Mouse (Mus musculus): Measurements from ENCODE around the gene Prr22. TPM values are rescaled to one million over a fixed set of nuclear protein-coding genes. Genes with fewer than 3 reads are reported as not detected.

Prr22 gene
- polyA plus RNA-seq, 1 experiment from 2014 or later, result 0.25 TPM

DNA sequence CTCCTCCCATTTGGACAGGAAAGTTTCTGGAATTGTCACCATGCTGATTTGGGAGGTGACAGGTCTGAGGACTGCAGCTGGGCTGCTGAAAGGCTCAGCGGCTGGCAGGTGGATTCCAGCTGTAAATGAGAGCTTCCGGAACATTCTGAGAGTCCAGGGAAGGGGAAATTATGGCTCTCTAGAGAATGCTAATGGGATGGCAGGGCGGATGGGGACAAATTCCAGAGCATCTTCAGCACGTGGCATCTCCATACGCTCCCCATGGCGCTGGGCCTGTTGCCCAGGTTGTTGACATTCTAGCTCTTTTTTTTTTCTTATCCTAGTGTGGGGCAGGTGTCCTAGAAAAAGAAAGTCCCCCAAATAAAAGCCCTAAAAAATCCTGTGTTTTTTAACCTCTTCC is 40.9 kb upstream of the Prr22 start:
- 0 out of 2 replicates have a peak, but pooled peaks cover under 1% of the 10 kb centered on the region for H3K36me3 ChIP-seq (ENCODE audit: control insufficient read depth, insufficient read depth)
- no peak overlapping the region for H3K27ac ChIP-seq (ENCODE audit: low read depth, low read length)
- H3K27me3 ChIP-seq (replicated peaks; ENCODE audit: control insufficient read depth, insufficient read depth, low read length), result no peaks in the 10 kb centered on the region
- WGBS, result 48% methylated on average over 6 of the region's 6 CpGs
- no peak for TF ChIP-seq CTCF (IDR thresholded peaks at IDR 0.05; ENCODE audit: low read depth)
- no peak overlapping the region for H3K4me3 ChIP-seq (ENCODE audit: low read depth, low read length)
- H3K9ac ChIP-seq (ENCODE audit: low read depth, low read length), result no peak overlapping the region
- H3K9me3 ChIP-seq (ENCODE audit: control insufficient read depth), result no peaks in the 10 kb centered on the region
- peaks cover 9% of the 10 kb centered on the region for H3K4me1 ChIP-seq (replicated peaks; ENCODE audit: control insufficient read depth, insufficient read depth, low read length)
- H3K4me2 ChIP-seq (replicated peaks; ENCODE audit: low read depth), result no peak overlapping the region
- no peak for ATAC-seq

DNA sequence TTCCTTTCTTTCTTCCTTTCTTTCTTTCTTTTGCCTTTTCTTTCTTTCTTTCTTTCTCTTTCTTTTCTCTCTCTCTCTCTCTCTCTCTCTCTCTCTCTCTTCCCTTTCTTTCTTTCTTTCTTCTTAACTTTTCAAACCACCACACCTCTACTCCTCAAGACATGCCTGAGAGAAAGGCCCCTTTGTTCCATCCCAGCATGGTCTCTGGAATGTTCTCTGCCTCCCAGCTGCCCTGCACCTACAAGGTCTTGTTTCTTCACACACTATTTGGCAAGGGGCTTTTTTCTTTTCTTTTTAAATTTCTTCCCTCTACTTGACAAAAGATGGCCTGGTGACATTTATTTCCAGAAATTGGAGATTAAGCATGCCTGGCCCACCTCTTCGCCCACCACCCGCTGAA is 40.4 kb upstream of the Prr22 start:
- TF ChIP-seq CTCF (IDR thresholded peaks at IDR 0.05; ENCODE audit: low read depth), result no peak
- Histone ChIP-seq H3K4me1 (replicated peaks; ENCODE audit: control insufficient read depth, insufficient read depth, low read length) (peaks cover 9% of the 10 kb centered on the region), H3K4me2 (replicated peaks; ENCODE audit: low read depth) (no peak overlapping the region), H3K27ac (ENCODE audit: low read depth, low read length) (no peak overlapping the region), H3K4me3 (ENCODE audit: low read depth, low read length) (no peak overlapping the region), H3K36me3 (ENCODE audit: control insufficient read depth, insufficient read depth) (no peaks in the 10 kb centered on the region), H3K9me3 (ENCODE audit: control insufficient read depth) (no peaks in the 10 kb centered on the region), H3K9ac (ENCODE audit: low read depth, low read length) (no peak overlapping the region), H3K27me3 (replicated peaks; ENCODE audit: control insufficient read depth, insufficient read depth, low read length) (no peaks in the 10 kb centered on the region)
- no peak for ATAC-seq
- 86% methylated on average over 2 of the region's 2 CpGs for WGBS

GRCm38 (mm10) chr17:56736534-56736933 is 33.5 kb upstream of the Prr22 start:
- Histone ChIP-seq H3K4me1 (replicated peaks; ENCODE audit: control insufficient read depth, insufficient read depth, low read length) (no peaks in the 10 kb centered on the region), H3K4me2 (replicated peaks; ENCODE audit: low read depth) (no peak overlapping the region), H3K9me3 (ENCODE audit: control insufficient read depth) (no peaks in the 10 kb centered on the region), H3K27ac (ENCODE audit: low read depth, low read length) (no peak overlapping the region), H3K4me3 (ENCODE audit: low read depth, low read length) (no peak overlapping the region), H3K27me3 (replicated peaks; ENCODE audit: control insufficient read depth, insufficient read depth, low read length) (no peaks in the 10 kb centered on the region; the same call in 1 of the 2 replicates), H3K9ac (ENCODE audit: low read depth, low read length) (no peak overlapping the region), H3K36me3 (ENCODE audit: control insufficient read depth, insufficient read depth) (no peaks in the 10 kb centered on the region)
- TF ChIP-seq CTCF (IDR thresholded peaks at IDR 0.05; ENCODE audit: low read depth), result peak; percentile 50
- no peak for ATAC-seq
- WGBS, result 46% methylated on average over 8 of the region's 8 CpGs

DNA sequence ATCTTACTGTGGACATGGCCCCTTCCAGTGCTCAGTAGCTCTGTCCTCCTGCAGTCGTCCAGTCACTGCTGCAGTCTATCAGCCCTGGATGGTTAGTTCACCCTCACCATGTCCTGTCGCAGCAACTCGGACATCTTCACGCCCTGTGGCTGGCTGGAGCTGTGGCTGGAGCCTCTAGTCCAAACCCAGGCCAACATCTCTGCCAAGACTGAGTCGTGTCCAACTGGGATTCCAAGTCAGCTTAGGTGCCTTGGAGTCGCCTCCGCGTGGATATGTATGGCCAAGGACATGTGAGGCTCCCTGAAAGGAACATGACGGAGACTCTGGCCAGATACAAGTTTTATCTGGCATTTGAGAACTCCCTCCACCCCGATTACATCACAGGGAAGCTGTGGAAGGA is 31.8 kb upstream of the Prr22 start:
- Histone ChIP-seq H3K4me1 (replicated peaks; ENCODE audit: control insufficient read depth, insufficient read depth, low read length) (no peaks in the 10 kb centered on the region), H3K9ac (ENCODE audit: low read depth, low read length) (no peak overlapping the region), H3K36me3 (ENCODE audit: control insufficient read depth, insufficient read depth) (no peaks in the 10 kb centered on the region), H3K27me3 (replicated peaks; ENCODE audit: control insufficient read depth, insufficient read depth, low read length) (no peaks in the 10 kb centered on the region; the same call in 1 of the 2 replicates), H3K4me3 (ENCODE audit: low read depth, low read length) (no peak overlapping the region), H3K27ac (ENCODE audit: low read depth, low read length) (no peak overlapping the region), H3K4me2 (replicated peaks; ENCODE audit: low read depth) (no peak overlapping the region), H3K9me3 (ENCODE audit: control insufficient read depth) (no peaks in the 10 kb centered on the region)
- no peak for ATAC-seq
- 78% methylated on average over 10 of the region's 10 CpGs for WGBS
- no peak for TF ChIP-seq CTCF (IDR thresholded peaks at IDR 0.05; ENCODE audit: low read depth)

GRCm38 (mm10) chr17:56740118-56740787 is 29.8 kb upstream of the Prr22 start:
- Histone ChIP-seq H3K4me1 (replicated peaks; ENCODE audit: control insufficient read depth, insufficient read depth, low read length) (no peaks in the 10 kb centered on the region), H3K36me3 (ENCODE audit: control insufficient read depth, insufficient read depth) (no peaks in the 10 kb centered on the region), H3K9ac (ENCODE audit: low read depth, low read length) (no peak overlapping the region), H3K27ac (ENCODE audit: low read depth, low read length) (no peak overlapping the region), H3K27me3 (replicated peaks; ENCODE audit: control insufficient read depth, insufficient read depth, low read length) (no peaks in the 10 kb centered on the region; the same call in 1 of the 2 replicates), H3K4me2 (replicated peaks; ENCODE audit: low read depth) (no peak overlapping the region), H3K4me3 (ENCODE audit: low read depth, low read length) (no peak overlapping the region), H3K9me3 (ENCODE audit: control insufficient read depth) (no peaks in the 10 kb centered on the region)
- no peak for ATAC-seq
- TF ChIP-seq CTCF (IDR thresholded peaks at IDR 0.05; ENCODE audit: low read depth), result no peak
- WGBS, result 75% methylated on average over 17 of the region's 17 CpGs

- no peak overlapping the region for H3K27ac ChIP-seq (ENCODE audit: low read depth, low read length)
- H3K4me2 ChIP-seq (replicated peaks; ENCODE audit: low read depth), result no peak overlapping the region
- H3K4me1 ChIP-seq (replicated peaks; ENCODE audit: control insufficient read depth, insufficient read depth, low read length), result no peaks in the 10 kb centered on the region
- no peaks in the 10 kb centered on the region; the same call in 1 of the 2 replicates for H3K27me3 ChIP-seq (replicated peaks; ENCODE audit: control insufficient read depth, insufficient read depth, low read length)
- no peaks in the 10 kb centered on the region for H3K36me3 ChIP-seq (ENCODE audit: control insufficient read depth, insufficient read depth)
- no peak for TF ChIP-seq CTCF (IDR thresholded peaks at IDR 0.05; ENCODE audit: low read depth)
- no peak for ATAC-seq
- 75% methylated on average over 17 of the region's 17 CpGs for WGBS
- no peaks in the 10 kb centered on the region for H3K9me3 ChIP-seq (ENCODE audit: control insufficient read depth)
- H3K4me3 ChIP-seq (ENCODE audit: low read depth, low read length), result no peak overlapping the region
- no peak overlapping the region for H3K9ac ChIP-seq (ENCODE audit: low read depth, low read length)
These were observed 29.3 kb upstream of the Prr22 start for GRCm38 (mm10) chr17:56740788-56741160.
